Mouse (Mus musculus) lung, embryonic 14.5 days (tissue): ENCODE results near the gene Lrp10. TPM values are rescaled to one million over a fixed set of nuclear protein-coding genes. Genes with fewer than 3 reads are reported as not detected.

Experiments used
- ATAC-seq: fragments of 200-750 bp; cut with Nextera tagmentation; 2 replicates; pipeline ENCODE4 v1.8.0; 2017; ENCODE audit warnings: mild to moderate bottlenecking, moderate TSS enrichment, moderate library complexity; ENCODE audit not compliant: insufficient read depth
- DNase-seq: peaks from one replicate; pipeline ENCODE4 v3.0.0-alpha.2; 2015
- H3K27ac ChIP-seq: fragments of 300-500 bp; sonication (generic); 2 replicates; pipeline ENCODE4 v1.5.1; 2014; ENCODE audit warnings: low read depth, mild to moderate bottlenecking, moderate library complexity
- H3K27me3 ChIP-seq: fragments of 300-500 bp; sonication (generic); 2 replicates; pipeline ENCODE4 v1.6.1; 2014; ENCODE audit warnings: low read length, control low read depth; ENCODE audit not compliant: insufficient read depth
- H3K36me3 ChIP-seq: fragments of 300-500 bp; sonication (generic); 2 replicates; pipeline ENCODE4 v1.6.1; 2014; ENCODE audit warnings: control low read depth; ENCODE audit not compliant: insufficient read depth
- H3K4me1 ChIP-seq: fragments of 300-500 bp; sonication (generic); 2 replicates; pipeline ENCODE4 v1.6.1; 2014; ENCODE audit warnings: antibody characterized with exemption, control low read depth; ENCODE audit not compliant: insufficient read depth
- H3K4me2 ChIP-seq: fragments of 300-500 bp; sonication (generic); 2 replicates; pipeline ENCODE4 v1.6.1; 2014; ENCODE audit warnings: mild to moderate bottlenecking
- H3K4me3 ChIP-seq: fragments of 300-500 bp; sonication (generic); 2 replicates; pipeline ENCODE4 v1.5.1; 2014; ENCODE audit warnings: low read depth, low read length
- H3K9ac ChIP-seq: fragments of 300-500 bp; sonication (generic); 2 replicates; pipeline ENCODE4 v1.6.1; 2014
- H3K9me3 ChIP-seq: fragments of 300-500 bp; sonication (generic); 2 replicates; pipeline ENCODE4 v1.6.1; 2016; ENCODE audit warnings: low read depth, low read length, control low read depth
- CTCF ChIP-seq: IDR thresholded peaks from 2 replicates; pipeline ENCODE4 v1.5.1; 2016; ENCODE audit warnings: antibody characterized with exemption, low read depth
- WGBS: fragments of 180-500 bp; shearing (Covaris S2); extraction: QIAGEN DNeasy Blood & Tissue Kit; methylation state at CpG from one replicate; pipeline ENCODE4 v1.1.7; 2014; 5-methylcytosine and 5-hydroxymethylcytosine counted together
- polyA plus RNA-seq: library from polyadenylated mRNA; unstranded; fragments of >200 nt; fragmentation: Nextera tagmentation; extraction: Ambion mirVana; gene quantifications from 2 replicates; pipeline ENCODE4 v1.2.1, GENCODE M21; 2014

The Lrp10 gene
- polyA plus RNA-seq, 1 experiment from 2014 or later, result 46.2 TPM

- peak; percentile 82 for DNase-seq
- WGBS, result 7% methylated on average over 3 of the region's 3 CpGs
- H3K36me3 ChIP-seq, result peaks cover 45% of the 10 kb centered on the region
- H3K4me3 ChIP-seq, result no peak overlapping the region
- no peaks in the 10 kb centered on the region for H3K9me3 ChIP-seq
- H3K4me1 ChIP-seq, result no peaks in the 10 kb centered on the region; the same call in 1 of the 2 replicates
- no peaks in the 10 kb centered on the region for H3K27me3 ChIP-seq
- no peak overlapping the region for H3K4me2 ChIP-seq
- peak; percentile 85 for ATAC-seq
- no peak for TF ChIP-seq CTCF
- H3K9ac ChIP-seq, result no peak overlapping the region
- peak overlapping the region; percentile 82 for H3K27ac ChIP-seq
Measured at GRCm38 (mm10) chr14:54443196-54443595, 20.7 kb upstream of the Lrp10 start.

GRCm38 (mm10) chr14:54443712-54444618, 20.0 kb upstream of the Lrp10 start:
- DNase-seq, result peak; percentile 78
- Histone ChIP-seq H3K4me2 (no peak overlapping the region), H3K27ac (peak overlapping the region; percentile 82), H3K4me3 (no peak overlapping the region), H3K36me3 (peaks cover 37% of the 10 kb centered on the region), H3K9ac (no peak overlapping the region), H3K4me1 (no peaks in the 10 kb centered on the region; the same call in 1 of the 2 replicates), H3K9me3 (no peaks in the 10 kb centered on the region), H3K27me3 (no peaks in the 10 kb centered on the region)
- TF ChIP-seq CTCF, result no peak
- WGBS, result 60% methylated on average over 15 of the region's 15 CpGs
- peak; percentile 47; the same call in 1 of the 2 replicates for ATAC-seq

- ATAC-seq (no peak), DNase-seq (no peak)
- no peak overlapping the region for H3K27ac ChIP-seq
- TF ChIP-seq CTCF, result no peak
- H3K9ac ChIP-seq, result no peak overlapping the region
- H3K4me1 ChIP-seq, result no peaks in the 10 kb centered on the region; the same call in 1 of the 2 replicates
- peaks cover 22% of the 10 kb centered on the region for H3K36me3 ChIP-seq
- no peaks in the 10 kb centered on the region for H3K27me3 ChIP-seq
- H3K4me2 ChIP-seq, result no peak overlapping the region
- H3K4me3 ChIP-seq, result no peak overlapping the region
- WGBS, result 51% methylated on average over 3 of the region's 3 CpGs
- H3K9me3 ChIP-seq, result no peaks in the 10 kb centered on the region
Measured at GRCm38 (mm10) chr14:54445476-54445875, 18.5 kb upstream of the Lrp10 start.

- ATAC-seq (no peak), DNase-seq (peak; percentile 33)
- Histone ChIP-seq H3K36me3 (no peaks in the 10 kb centered on the region), H3K4me1 (no peaks in the 10 kb centered on the region), H3K4me2 (no peak overlapping the region), H3K4me3 (no peak overlapping the region), H3K27ac (0 out of 2 replicates have a peak overlapping the region, but pooled peaks have one; percentile 38), H3K27me3 (no peaks in the 10 kb centered on the region), H3K9ac (no peak overlapping the region), H3K9me3 (no peaks in the 10 kb centered on the region)
- TF ChIP-seq CTCF, result no peak
- 63% methylated on average over 9 of the region's 9 CpGs for WGBS
Measured at GRCm38 (mm10) chr14:54453566-54453965, 10.4 kb upstream of the Lrp10 start.

GRCm38 (mm10) chr14:54454669-54455528, 9.0 kb upstream of the Lrp10 start:
- H3K9ac ChIP-seq, result no peak overlapping the region
- H3K27ac ChIP-seq, result no peak overlapping the region; the same call in 1 of the 2 replicates
- H3K9me3 ChIP-seq, result no peaks in the 10 kb centered on the region
- H3K27me3 ChIP-seq, result no peaks in the 10 kb centered on the region
- peak; percentile 64 for ATAC-seq
- H3K4me1 ChIP-seq, result no peaks in the 10 kb centered on the region
- 55% methylated on average over 11 of the region's 11 CpGs for WGBS
- H3K36me3 ChIP-seq, result no peaks in the 10 kb centered on the region
- peak; percentile 76 for DNase-seq
- H3K4me2 ChIP-seq, result no peak overlapping the region
- no peak overlapping the region for H3K4me3 ChIP-seq
- no peak for TF ChIP-seq CTCF

GRCm38 (mm10) chr14:54457907-54458569, 5.9 kb upstream of the Lrp10 start:
- Histone ChIP-seq H3K4me1 (no peaks in the 10 kb centered on the region), H3K9me3 (no peaks in the 10 kb centered on the region), H3K4me2 (no peak overlapping the region), H3K27ac (no peak overlapping the region), H3K36me3 (no peaks in the 10 kb centered on the region), H3K9ac (no peak overlapping the region), H3K4me3 (no peak overlapping the region), H3K27me3 (no peaks in the 10 kb centered on the region)
- TF ChIP-seq CTCF, result no peak
- DNase-seq (no peak), ATAC-seq (no peak)
- WGBS, result 77% methylated on average over 14 of the region's 14 CpGs
